In genomic region chr2:103314002-103314401, GRCm38 (mm10) we compare ENCODE assay signal across 17 mouse cellular contexts. TPM values are rescaled to one million over a fixed set of nuclear protein-coding genes. Genes with fewer than 3 reads are reported as not detected.
"Had no signal": no experiment of that assay in that cellular context is flagged by ENCODE, and none has a peak within 500 bp of the region (broad histone marks: within the 10 kb centered on the region; RNA-seq: fewer than 3 reads in every experiment).

No protein-coding gene starts in this region.

- H3K4me2 ChIP-seq: lung, embryonic 14.5 days; midbrain, embryonic 11.5 days; midbrain, embryonic 13.5 days; midbrain, embryonic 15.5 days; neural tube, embryonic 12.5 days had no signal

- DNase-seq: lung, adult 18-20 months; lung, embryonic 14.5 days; lung, postnatal 10 days; lung, postnatal 4 days; retina, postnatal 1 day; right cerebral cortex, adult 18-20 months; right cerebral cortex, postnatal 25 days; right cerebral cortex, postnatal 4 days; spleen, adult 18-20 months; thymus, adult 18-20 months; thymus, postnatal 14 days; thymus, postnatal 36 days had no signal

- ATAC-seq: midbrain, embryonic 13.5 days; midbrain, embryonic 15.5 days had no signal

- H3K9me3 ChIP-seq: midbrain, embryonic 13.5 days; midbrain, embryonic 15.5 days; neural tube, embryonic 12.5 days had no signal

- H3K4me1 ChIP-seq: midbrain, embryonic 13.5 days; midbrain, embryonic 15.5 days; neural tube, embryonic 12.5 days had no signal

- H3K4me3 ChIP-seq: midbrain, embryonic 13.5 days; midbrain, embryonic 15.5 days; neural tube, embryonic 12.5 days had no signal

- H3K36me3 ChIP-seq: midbrain, embryonic 13.5 days; midbrain, embryonic 15.5 days; neural tube, embryonic 12.5 days had no signal

- H3K27me3 ChIP-seq: midbrain, embryonic 13.5 days; midbrain, embryonic 15.5 days; neural tube, embryonic 12.5 days had no signal

- H3K9ac ChIP-seq: lung, embryonic 14.5 days; midbrain, embryonic 13.5 days; midbrain, embryonic 15.5 days; neural tube, embryonic 12.5 days had no signal

- H3K27ac ChIP-seq: midbrain, embryonic 13.5 days; midbrain, embryonic 15.5 days; neural tube, embryonic 12.5 days had no signal

RNA-seq across cellular contexts. Expression of gene Ehf, which starts 10.9 kb away (rescaled TPM):
- polyA plus RNA-seq: midbrain, embryonic 11.5 days; neural tube, embryonic 12.5 days; neural tube, embryonic 14.5 days had no signal
